Mouse (Mus musculus) adrenal gland, postnatal 10 days (tissue): Measurements from ENCODE around the gene Lcn2. TPM values are rescaled to one million over a fixed set of nuclear protein-coding genes. Genes with fewer than 3 reads are reported as not detected.
A peak's percentile ranks its signal among the peaks of the same experiment; 100 is the strongest.
"Not testable (repeated sequence)": the region's sequence is repeated elsewhere in the genome, so short reads cannot be mapped to it uniquely, and the experiment has no call there.

ENCODE experiments used
- DNase-seq: peaks from one replicate; pipeline ENCODE4 v3.0.0; 2021; ENCODE audit warnings: mixed read lengths
- total RNA-seq, 2 experiments: library from RNA; stranded (reverse); gene quantifications; 2 replicates each; pipeline ENCODE4 v1.2.3; 2021

The Lcn2 gene
- total RNA-seq, 2 experiments from 2014 or later = 12.0 to 21.8 TPM

GRCm38 (mm10) chr2:32367315-32367714, 20.7 kb downstream of the Lcn2 start:
- no peak for DNase-seq

DNA sequence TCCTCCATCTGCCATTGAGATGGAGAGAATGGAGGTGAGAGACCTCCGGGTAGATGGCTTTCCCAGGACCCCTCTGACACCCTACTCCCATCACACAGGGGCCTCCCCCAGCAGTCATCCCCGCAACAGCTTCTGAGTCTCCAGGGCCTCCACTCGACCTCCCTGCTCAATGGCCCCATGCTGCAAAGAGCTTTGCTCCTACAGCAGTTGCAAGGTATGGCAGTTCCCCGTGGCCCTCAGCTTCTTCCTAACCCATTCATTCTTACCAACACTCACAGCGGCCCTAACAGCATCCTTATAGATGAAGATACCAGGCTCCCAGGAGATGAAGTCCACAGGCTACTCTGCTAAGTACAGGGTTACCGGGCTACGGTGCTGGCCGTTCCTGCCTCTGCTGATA, 23.9 kb downstream of the Lcn2 start:
- no peak for DNase-seq

DNA sequence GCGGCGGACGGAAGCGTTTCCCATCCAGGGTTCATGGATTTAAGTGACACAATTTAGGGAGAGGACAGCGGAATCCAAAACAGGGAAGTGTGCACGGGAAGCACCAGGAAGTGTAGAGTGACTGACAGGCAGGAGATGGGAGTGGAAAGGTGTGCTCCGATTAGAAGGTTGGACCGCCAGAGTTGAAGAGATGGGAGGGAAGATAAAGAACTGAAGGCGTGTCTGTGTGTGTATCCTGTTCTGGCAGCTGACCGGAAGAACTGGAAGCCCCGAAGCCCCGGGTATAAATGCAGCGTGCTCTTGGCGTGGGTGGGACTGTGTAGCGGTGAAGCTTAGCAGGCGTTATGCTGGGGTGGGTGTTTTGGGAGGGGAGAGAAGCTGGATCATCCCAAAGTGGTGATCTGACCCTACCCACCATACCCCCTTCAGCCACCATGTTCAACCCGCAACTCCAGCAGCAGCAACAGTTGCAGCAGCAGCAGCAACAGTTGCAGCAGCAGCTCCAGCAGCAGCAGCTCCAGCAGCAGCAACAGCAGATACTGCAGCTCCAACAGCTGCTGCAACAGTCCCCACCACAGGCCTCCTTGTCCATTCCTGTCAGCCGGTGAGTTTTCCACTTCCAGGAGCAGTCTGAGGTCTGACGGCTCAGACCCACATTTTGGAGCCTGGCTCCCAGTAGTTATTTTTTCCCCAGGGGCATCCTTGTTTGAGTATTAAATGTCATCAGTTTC, 24.5 kb downstream of the Lcn2 start:
- peak; percentile 46 for DNase-seq

DNA sequence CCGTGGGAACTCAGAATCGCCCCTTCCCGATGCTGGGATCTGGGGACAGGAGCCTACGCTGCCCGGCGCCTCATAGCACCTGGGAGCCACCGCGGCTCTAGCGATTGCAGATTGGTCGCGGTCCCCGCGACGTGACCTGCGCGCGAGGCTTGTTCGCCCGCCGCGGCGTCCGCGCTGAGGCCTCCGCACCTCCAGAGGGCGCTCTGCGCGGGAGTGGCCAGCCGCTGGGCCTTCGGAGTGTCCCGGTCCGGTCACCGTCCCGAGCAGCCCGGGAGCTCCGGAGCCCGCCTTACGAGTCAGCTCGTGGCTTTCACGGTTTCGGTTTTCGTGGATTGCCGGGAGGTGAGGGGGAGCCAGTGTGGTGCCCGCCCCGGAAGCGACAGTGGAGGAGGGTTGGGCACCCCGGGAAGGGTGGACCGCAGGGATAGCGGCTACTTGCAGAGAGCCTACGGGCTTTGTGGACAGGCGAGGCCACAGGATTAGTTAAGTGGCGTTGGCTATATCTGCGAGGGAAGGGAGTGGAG, 25.2 kb downstream of the Lcn2 start:
- DNase-seq = peak; percentile 97

- not testable (repeated sequence) for DNase-seq
These were observed 25.8 kb downstream of the Lcn2 start for GRCm38 (mm10) chr2:32362274-32362673.

GRCm38 (mm10) chr2:32361437-32361836, 26.6 kb downstream of the Lcn2 start:
- DNase-seq = peak; percentile 80

- peak; percentile 86 for DNase-seq
These were observed 27.3 kb downstream of the Lcn2 start for GRCm38 (mm10) chr2:32360741-32361140.

GRCm38 (mm10) chr2:32358381-32358780, 29.7 kb downstream of the Lcn2 start:
- DNase-seq = no peak

DNA sequence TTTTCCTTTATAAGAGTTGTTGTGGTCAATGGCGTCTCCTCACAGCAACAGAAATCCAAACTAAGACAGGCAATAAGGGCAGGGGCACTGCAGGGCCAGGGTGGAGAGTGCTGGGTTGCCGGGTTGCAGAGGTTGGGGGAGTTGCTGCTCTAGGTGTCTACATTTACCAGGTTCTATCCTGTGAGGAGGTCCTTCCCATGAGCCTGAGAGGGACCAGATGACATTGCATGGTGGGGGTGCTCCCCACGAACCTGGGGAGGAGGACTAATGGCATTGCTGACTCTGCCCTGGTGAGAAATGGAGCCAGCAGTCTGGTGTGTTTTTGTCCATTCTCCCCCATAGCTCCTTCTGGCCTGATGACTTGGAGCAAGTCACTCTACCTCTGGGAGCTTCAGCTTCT, 30.3 kb downstream of the Lcn2 start:
- DNase-seq = no peak

GRCm38 (mm10) chr2:32356216-32356615, 31.8 kb downstream of the Lcn2 start:
- DNase-seq = no peak

DNA sequence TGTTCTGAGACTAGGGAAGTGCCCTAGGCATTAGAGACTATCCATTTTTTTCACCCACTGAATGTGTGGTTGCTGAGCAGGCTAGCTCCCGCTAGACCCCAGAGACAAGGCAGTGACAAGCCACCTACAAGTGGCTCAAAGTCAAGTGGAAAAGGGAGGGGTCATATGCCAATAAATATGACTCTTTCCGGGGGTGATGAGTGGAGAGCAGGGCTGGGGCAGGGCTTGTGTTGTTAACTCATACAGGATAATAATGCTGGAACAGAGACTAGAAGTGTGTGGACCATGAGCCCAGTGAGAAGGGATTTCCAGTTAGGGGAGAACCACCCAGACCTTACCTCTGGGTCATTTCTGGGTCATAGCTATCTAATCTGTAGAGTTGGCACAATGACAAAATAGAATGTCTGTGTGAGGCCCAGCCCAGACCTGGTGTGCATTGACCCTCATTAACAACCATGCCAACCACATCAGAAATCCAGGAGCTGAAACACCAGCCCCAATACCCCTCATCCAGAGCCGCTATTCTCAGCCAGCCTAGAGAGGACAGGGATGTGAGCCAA, 33.6 kb downstream of the Lcn2 start:
- no peak for DNase-seq

DNA sequence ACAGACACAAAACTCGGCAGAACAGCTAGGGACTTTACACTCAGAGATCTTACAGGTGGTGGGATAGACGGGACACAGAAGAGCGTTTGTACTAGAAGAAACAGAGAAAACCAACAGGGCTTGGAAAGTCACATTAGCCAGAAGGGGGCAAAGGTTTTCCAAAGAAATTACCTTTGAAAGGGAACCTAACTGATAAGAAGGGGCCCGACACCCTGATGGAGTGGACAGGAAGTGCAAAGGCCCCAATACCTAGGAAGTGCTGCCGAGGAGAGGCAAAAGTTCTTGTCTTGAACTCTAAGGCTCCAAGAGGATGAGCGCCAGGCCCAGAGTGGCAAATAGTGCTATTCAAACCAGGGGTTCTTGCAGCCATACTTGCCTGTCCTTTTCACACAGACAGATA, 34.2 kb downstream of the Lcn2 start:
- DNase-seq = no peak

- DNase-seq = peak; percentile 96
These were observed 35.0 kb downstream of the Lcn2 start, which contains the start of gene Dnm1 for GRCm38 (mm10) chr2:32353007-32353542. Gene Dnm1 (minus strand): TSS chr2:32353338.

- peak; percentile 49 for DNase-seq
These were observed 35.7 kb downstream of the Lcn2 start, which contains the start of gene Ciz1 for GRCm38 (mm10) chr2:32352151-32353006. Gene Ciz1 (plus strand): TSS chr2:32352327.

DNA sequence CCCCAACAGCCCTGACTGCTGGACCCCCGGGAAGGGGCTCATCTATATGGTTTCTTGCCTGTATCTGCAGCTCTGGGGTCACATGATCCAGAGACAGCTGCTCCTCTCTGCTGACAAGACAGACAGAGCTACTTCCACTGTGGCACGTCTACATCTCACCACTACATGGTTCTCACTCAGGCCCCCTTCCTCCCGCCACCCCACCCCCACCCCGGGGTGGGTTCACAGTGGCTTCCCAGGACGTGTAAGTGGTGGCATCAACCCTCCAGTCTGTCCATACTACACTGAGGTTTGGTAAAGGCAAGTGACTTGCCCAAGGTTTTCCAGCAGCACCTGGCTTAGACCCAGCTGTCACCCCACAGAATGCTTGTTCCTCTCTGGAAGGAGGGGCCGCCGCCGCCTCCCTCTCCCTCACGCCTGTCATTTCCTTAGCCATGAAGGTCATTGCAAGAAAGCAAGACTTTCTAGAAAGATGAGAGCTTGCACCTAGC, 36.5 kb downstream of the Lcn2 start:
- DNase-seq = no peak

DNA sequence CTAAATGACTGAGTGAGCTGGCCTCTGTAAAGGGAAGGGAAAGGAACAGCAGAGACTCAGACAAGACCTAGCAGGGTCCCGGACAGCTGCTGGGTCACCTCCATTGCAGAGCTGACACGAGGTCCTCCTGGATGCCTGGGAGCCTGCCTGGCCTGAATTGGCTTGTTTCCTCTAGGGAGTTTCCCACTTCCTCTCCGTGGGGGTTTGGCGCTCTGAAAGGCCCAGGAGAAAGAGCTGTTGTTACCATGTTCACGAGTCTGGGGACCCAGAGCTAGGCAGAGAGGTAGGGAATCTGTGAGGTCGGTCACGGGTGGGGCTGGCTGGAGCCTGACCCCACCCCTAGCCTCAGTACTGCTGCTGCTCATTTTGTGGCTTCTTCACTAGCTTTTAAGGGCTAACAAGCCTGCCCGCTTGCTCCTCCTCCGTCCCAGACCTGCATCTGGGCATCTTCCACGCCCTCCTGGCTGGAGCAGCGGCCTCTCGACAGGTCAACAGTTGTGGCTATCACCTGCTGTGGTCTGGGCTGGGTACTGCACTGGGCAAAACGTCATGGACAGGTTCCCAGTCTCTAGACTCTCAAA, 37.5 kb downstream of the Lcn2 start:
- no peak for DNase-seq

DNA sequence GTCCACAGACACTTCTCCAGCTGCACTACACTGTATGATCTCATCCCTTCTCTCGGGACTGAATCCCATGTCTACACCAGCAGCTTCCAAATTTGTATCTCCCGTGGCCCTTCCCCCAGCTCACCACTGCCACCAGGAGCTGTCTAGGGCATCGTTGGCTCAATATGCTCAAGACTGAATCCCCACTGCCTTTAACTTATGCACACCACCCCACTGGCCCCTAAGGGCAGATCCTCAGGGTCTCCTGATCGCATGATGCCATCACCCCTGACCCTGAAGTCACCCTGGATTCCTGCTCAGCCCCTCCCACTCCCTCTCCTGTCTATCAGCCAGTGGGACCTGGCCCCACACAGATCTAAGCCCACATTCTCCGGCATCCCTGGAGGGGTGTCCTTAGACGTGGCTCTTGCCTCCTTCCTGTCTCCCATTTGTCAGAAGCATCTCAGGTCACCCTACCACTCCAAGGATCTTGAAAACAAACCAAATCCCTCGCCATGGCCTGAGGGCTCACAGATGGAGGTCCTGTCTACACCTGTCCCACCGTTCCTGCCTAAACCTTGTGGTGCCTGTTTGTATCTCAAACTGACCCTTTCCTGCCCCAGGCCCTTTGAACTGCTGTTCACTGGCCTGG, 38.3 kb downstream of the Lcn2 start:
- DNase-seq = no peak

- no peak for DNase-seq
These were observed 39.7 kb downstream of the Lcn2 start for GRCm38 (mm10) chr2:32348311-32348710.

- DNase-seq = no peak
These were observed 41.0 kb downstream of the Lcn2 start for GRCm38 (mm10) chr2:32347019-32347418.

- no peak for DNase-seq
These were observed 43.3 kb downstream of the Lcn2 start for GRCm38 (mm10) chr2:32344598-32345321.

GRCm38 (mm10) chr2:32344056-32344455, 44.0 kb downstream of the Lcn2 start:
- DNase-seq = no peak
